Mouse (Mus musculus) forebrain, embryonic 11.5 days (tissue): ENCODE data around the gene Tmem214. TPM values are rescaled to one million over a fixed set of nuclear protein-coding genes. Genes with fewer than 3 reads are reported as not detected.

ENCODE experiments used
- ATAC-seq: fragments of 200-750 bp; cut with Nextera tagmentation; replicated peaks from 2 replicates; pipeline ENCODE4 v1.8.0; 2017; ENCODE audit warnings: moderate TSS enrichment; ENCODE audit not compliant: low FRiP score
- DNase-seq: peaks from one replicate; pipeline ENCODE4 v3.0.0-alpha.2; 2017; ENCODE audit warnings: low spot score
- H3K27ac ChIP-seq: fragments of 300-500 bp; sonication (generic); 2 replicates; pipeline ENCODE4 v1.5.1; 2014; ENCODE audit warnings: low read depth, low read length
- H3K27me3 ChIP-seq: fragments of 300-500 bp; sonication (generic); 2 replicates; pipeline ENCODE4 v1.6.1; 2014; ENCODE audit warnings: mild to moderate bottlenecking, low read length, mixed read lengths; ENCODE audit not compliant: control insufficient read depth, insufficient read depth
- H3K36me3 ChIP-seq: fragments of 300-500 bp; sonication (generic); 2 replicates; pipeline ENCODE4 v1.6.1; 2014; ENCODE audit warnings: mild to moderate bottlenecking, low read length, moderate library complexity, mixed read lengths; ENCODE audit not compliant: control insufficient read depth, insufficient read depth
- H3K4me1 ChIP-seq: fragments of 300-500 bp; sonication (generic); replicated peaks from 2 replicates; pipeline ENCODE4 v1.6.1; 2014; ENCODE audit warnings: low read length, mixed read lengths; ENCODE audit not compliant: control insufficient read depth, insufficient read depth
- H3K4me2 ChIP-seq: fragments of 300-500 bp; sonication (generic); 2 replicates; pipeline ENCODE4 v1.6.1; 2014; ENCODE audit warnings: low read depth, mild to moderate bottlenecking, low read length, moderate library complexity, mixed read lengths; ENCODE audit not compliant: severe bottlenecking
- H3K4me3 ChIP-seq: fragments of 300-500 bp; sonication (generic); 2 replicates; pipeline ENCODE4 v1.5.1; 2014; ENCODE audit warnings: low read depth, low read length
- H3K9ac ChIP-seq: fragments of 300-500 bp; sonication (generic); 2 replicates; pipeline ENCODE4 v1.6.1; 2014; ENCODE audit warnings: low read length
- H3K9me3 ChIP-seq: fragments of 300-500 bp; sonication (generic); 2 replicates; pipeline ENCODE4 v1.6.1; 2016; ENCODE audit warnings: low read length, mixed read lengths; ENCODE audit not compliant: control insufficient read depth
- WGBS: fragments of 180-500 bp; shearing (Covaris S2); extraction: QIAGEN DNeasy Blood & Tissue Kit; methylation state at CpG from one replicate; pipeline ENCODE4 v1.1.7; 2014; 5-methylcytosine and 5-hydroxymethylcytosine counted together
- polyA plus RNA-seq: library from polyadenylated mRNA; unstranded; fragments of >200 nt; fragmentation: Nextera tagmentation; extraction: Ambion mirVana; gene quantifications from 2 replicates; pipeline ENCODE4 v1.2.1, GENCODE M21; 2014

The Tmem214 gene
- polyA plus RNA-seq, 1 experiment from 2014 or later = 49.8 TPM

DNA sequence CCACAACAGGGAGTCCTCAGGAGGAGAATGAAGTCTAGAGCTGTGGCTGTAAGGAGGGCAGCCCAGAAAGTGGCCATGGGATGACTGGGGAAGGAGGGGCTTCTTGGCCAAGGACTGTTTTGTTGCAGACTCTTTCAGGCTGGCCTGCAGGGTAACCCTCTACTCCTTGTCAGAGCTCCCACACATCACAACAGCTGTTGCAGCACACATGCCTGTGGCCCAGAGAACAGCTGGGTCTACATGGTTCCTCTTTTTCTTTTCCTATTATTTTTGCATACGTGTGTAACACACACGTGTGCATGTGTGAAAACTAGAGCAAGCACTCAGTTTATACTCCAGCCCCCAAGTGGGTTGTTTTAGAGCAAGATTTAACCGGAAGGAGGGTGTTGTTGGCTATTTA is 941 bp upstream of the Tmem214 start:
- Histone ChIP-seq H3K27me3 (no peaks in the 10 kb centered on the region), H3K9me3 (no peaks in the 10 kb centered on the region), H3K9ac (no peak overlapping the region), H3K4me3 (no peak overlapping the region), H3K27ac (no peak overlapping the region), H3K36me3 (peaks cover 4% of the 10 kb centered on the region; the same call in 1 of the 2 replicates), H3K4me2 (no peak overlapping the region), H3K4me1 (peaks cover 8% of the 10 kb centered on the region; the same call in 1 of the 2 replicates)
- no peak for DNase-seq
- no peak for ATAC-seq
- WGBS = 87% methylated on average over 3 of the region's 3 CpGs

DNA sequence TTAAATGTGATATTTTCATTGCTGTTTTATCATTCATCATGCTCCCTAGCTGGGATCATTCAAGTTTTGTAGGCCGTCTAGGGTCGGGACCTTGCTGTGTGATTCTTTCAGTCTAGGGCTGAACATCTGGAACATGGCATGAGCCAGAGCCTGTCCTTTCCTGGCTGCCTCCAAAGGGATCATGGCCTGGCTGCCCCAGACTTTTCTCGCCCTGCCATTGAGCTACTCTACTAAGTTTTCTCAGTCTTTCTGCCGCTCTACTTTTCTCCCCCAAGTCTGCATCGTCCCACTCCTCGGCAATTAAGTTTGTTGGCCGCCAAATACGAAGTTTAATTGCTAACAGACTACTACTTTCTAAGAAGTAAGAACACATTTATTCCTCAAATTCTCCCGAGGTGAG is 1.2 kb downstream of the Tmem214 start:
- peaks cover 7% of the 10 kb centered on the region; the same call in 1 of the 2 replicates for H3K36me3 ChIP-seq
- ATAC-seq (peak; percentile 39; the same call in 1 of the 2 replicates), DNase-seq (no peak)

GRCm38 (mm10) chr5:30869405-30870130 is 1.8 kb downstream of the Tmem214 start:
- peak; percentile 93 for ATAC-seq
- Histone ChIP-seq H3K9ac (peak overlapping the region; percentile 73), H3K4me2 (peak overlapping the region; percentile 78), H3K4me3 (peak overlapping the region; percentile 74), H3K27me3 (no peaks in the 10 kb centered on the region), H3K36me3 (peaks cover 7% of the 10 kb centered on the region; the same call in 1 of the 2 replicates), H3K9me3 (no peaks in the 10 kb centered on the region), H3K4me1 (peaks cover 8% of the 10 kb centered on the region; the same call in 1 of the 2 replicates), H3K27ac (0 out of 2 replicates have a peak overlapping the region, but pooled peaks have one; percentile 31)
- WGBS = under 1% methylated on average over 62 of the region's 63 CpGs
- DNase-seq = peak; percentile 93

More for the DNA sequence above, 1.2 kb downstream of the Tmem214 start:
- peak overlapping the region; percentile 73 for H3K9ac ChIP-seq
- peak overlapping the region; percentile 78 for H3K4me2 ChIP-seq
- no peaks in the 10 kb centered on the region for H3K27me3 ChIP-seq
- WGBS = 21% methylated on average over 9 of the region's 9 CpGs
- peaks cover 8% of the 10 kb centered on the region; the same call in 1 of the 2 replicates for H3K4me1 ChIP-seq
- H3K9me3 ChIP-seq = no peaks in the 10 kb centered on the region
- peak overlapping the region; percentile 74 for H3K4me3 ChIP-seq
- 0 out of 2 replicates have a peak overlapping the region, but pooled peaks have one; percentile 31 for H3K27ac ChIP-seq

- Histone ChIP-seq H3K36me3 (peaks cover 7% of the 10 kb centered on the region; the same call in 1 of the 2 replicates), H3K4me3 (peak overlapping the region; percentile 74), H3K27me3 (no peaks in the 10 kb centered on the region), H3K4me2 (peak overlapping the region; percentile 78), H3K9ac (peak overlapping the region; percentile 73), H3K4me1 (peaks cover 8% of the 10 kb centered on the region; the same call in 1 of the 2 replicates), H3K9me3 (no peaks in the 10 kb centered on the region), H3K27ac (no peak overlapping the region)
- ATAC-seq = no peak
- DNase-seq = no peak
- 35% methylated on average over 2 of the region's 2 CpGs for WGBS
Measured at GRCm38 (mm10) chr5:30870131-30870406, 2.3 kb downstream of the Tmem214 start.

DNA sequence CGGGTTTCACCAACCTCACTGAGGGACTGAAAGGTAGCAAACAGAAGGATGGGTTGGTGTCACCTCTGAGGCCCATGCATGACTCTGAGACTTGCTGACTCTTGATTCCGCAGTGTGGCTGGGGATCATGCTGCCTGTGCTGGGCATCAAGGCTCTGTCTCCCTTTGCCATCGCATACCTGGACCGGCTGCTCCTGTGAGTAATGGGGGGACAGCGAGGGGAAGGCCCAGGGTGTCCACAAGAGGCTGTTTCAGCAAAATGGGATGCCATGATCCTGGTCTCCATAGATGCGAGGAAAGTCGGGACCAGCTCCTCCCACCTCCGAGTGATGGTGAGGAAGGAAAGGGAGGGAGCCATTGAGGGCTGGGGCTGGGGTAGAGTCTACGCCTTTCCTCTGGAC is 4.8 kb downstream of the Tmem214 start:
- Histone ChIP-seq H3K27ac (no peak overlapping the region), H3K4me1 (peaks cover 8% of the 10 kb centered on the region; the same call in 1 of the 2 replicates), H3K4me2 (no peak overlapping the region), H3K9ac (no peak overlapping the region), H3K36me3 (peaks cover 16% of the 10 kb centered on the region), H3K4me3 (no peak overlapping the region), H3K9me3 (no peaks in the 10 kb centered on the region), H3K27me3 (no peaks in the 10 kb centered on the region)
- DNase-seq = no peak
- 96% methylated on average over 9 of the region's 9 CpGs for WGBS
- ATAC-seq = no peak

DNA sequence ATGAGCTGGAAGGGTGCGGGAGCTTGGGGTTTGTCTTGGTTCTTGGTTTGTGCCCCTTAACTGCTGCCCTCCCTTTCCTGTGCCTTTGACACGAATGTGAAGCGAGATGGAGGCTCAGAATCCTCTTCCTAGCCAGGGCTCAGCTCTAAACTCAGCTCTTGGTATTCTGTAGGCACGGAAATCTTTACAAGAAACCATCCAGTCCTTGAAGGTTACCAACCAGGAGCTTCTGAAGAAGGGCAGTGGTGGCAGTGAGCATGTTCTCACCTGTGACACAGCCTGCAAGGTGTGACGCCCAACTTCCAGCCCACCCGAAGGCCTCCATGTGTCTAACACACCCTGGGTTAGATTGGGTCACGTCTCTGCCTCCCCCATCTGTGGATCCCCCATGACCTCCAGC is 6.6 kb downstream of the Tmem214 start:
- 89% methylated on average over 7 of the region's 7 CpGs for WGBS
- peaks cover 16% of the 10 kb centered on the region for H3K36me3 ChIP-seq

DNA sequence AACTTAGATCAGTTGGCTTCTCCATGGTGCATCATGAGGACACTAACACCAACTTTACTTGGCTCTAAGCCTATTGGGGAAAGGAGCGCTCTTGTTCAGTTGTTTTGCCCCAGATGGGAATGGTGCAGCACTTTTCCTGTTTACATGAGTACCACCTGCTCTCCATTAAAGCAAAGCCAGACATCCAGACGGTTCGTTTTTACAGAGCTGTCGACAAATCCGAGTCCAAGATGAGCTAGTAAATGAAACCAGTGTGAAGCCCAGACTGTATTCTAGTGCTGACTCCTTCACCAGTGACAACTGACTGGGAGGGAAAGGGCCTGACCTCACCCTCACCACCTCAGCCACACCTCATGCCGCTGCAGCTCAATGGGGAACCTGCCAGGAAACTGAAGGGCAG is 10.8 kb downstream of the Tmem214 start:
- Histone ChIP-seq H3K9me3 (no peaks in the 10 kb centered on the region), H3K4me3 (no peak overlapping the region), H3K27ac (no peak overlapping the region), H3K4me2 (no peak overlapping the region), H3K4me1 (no peaks in the 10 kb centered on the region), H3K27me3 (no peaks in the 10 kb centered on the region), H3K36me3 (peaks cover 9% of the 10 kb centered on the region), H3K9ac (no peak overlapping the region)
- no peak for DNase-seq
- ATAC-seq = no peak
- WGBS = 70% methylated on average over 6 of the region's 6 CpGs

More for the DNA sequence above, 6.6 kb downstream of the Tmem214 start:
- Histone ChIP-seq H3K4me2 (no peak overlapping the region), H3K27me3 (no peaks in the 10 kb centered on the region), H3K27ac (no peak overlapping the region), H3K4me3 (no peak overlapping the region), H3K9ac (no peak overlapping the region), H3K4me1 (peaks cover 6% of the 10 kb centered on the region; the same call in 1 of the 2 replicates), H3K9me3 (no peaks in the 10 kb centered on the region)
- DNase-seq (no peak), ATAC-seq (no peak)

DNA sequence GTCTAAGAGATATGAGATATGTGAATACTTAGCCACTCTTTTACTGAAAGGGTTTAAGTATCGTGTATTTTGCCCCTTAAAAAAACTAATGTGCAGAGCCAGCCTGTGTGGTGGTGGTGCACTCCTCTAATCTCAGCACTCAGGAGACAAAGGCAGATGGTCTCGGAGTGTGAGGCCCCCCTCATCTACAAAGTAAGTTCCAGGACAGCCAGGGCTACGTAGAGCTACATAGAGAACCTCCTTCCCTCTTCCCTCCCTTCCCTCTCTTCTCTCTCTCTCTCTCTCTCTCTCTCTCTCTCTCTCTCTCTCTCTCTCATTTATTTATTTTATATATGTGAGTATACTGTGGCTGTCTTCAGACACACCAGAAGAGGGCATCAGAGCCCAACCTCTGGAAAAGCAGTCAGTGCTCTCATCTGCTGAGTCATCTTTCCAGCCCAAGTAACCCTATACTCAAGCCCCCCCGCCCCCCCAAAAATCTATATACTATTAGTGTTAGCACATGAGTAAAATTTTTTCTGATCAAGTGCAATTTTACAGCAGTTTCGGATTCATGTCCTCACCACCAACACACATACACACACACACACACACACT is 11.6 kb downstream of the Tmem214 start:
- no peaks in the 10 kb centered on the region for H3K27me3 ChIP-seq
- ATAC-seq (no peak), DNase-seq (no peak)
- H3K4me1 ChIP-seq = no peaks in the 10 kb centered on the region
- peaks cover 9% of the 10 kb centered on the region for H3K36me3 ChIP-seq
- no peak overlapping the region for H3K4me3 ChIP-seq
- H3K9ac ChIP-seq = no peak overlapping the region
- 76% methylated on average over 5 of the region's 5 CpGs for WGBS
- no peak overlapping the region for H3K4me2 ChIP-seq
- H3K27ac ChIP-seq = no peak overlapping the region
- no peaks in the 10 kb centered on the region for H3K9me3 ChIP-seq
